Mouse (Mus musculus): Measurements from ENCODE around the gene Apoc2.

- TF ChIP-seq CTCF (IDR thresholded peaks at IDR 0.05; ENCODE audit: insufficient read depth, low read depth, low read length) (no peak), POLR2A (IDR thresholded peaks at IDR 0.05; ENCODE audit: insufficient read depth, low read depth, low read length) (no peak)
Measured at GRCm38 (mm10) chr7:19697949-19698906, 20.5 kb upstream of the Apoc2 start.
